Mouse (Mus musculus) hematopoietic multipotent progenitor cell, adult 10-12 weeks (in vitro differentiated cells): Measurements from ENCODE around the gene Pf4. TPM values are rescaled to one million over a fixed set of nuclear protein-coding genes. Genes with fewer than 3 reads are reported as not detected.

Source experiments
- polyA plus RNA-seq: library from polyadenylated mRNA; stranded (reverse); fragments of >175 nt; gene quantifications from 2 replicates; pipeline ENCODE4 v1.2.3, GENCODE M21; 2012; ENCODE audit warnings: low replicate concordance

The Pf4 gene
- 2.0 and 2.3 TPM in 2 replicates for polyA plus RNA-seq

GRCm38 (mm10) chr5:90771880-90772653 lies at the start of gene Pf4:
Gene Pf4, plus strand, starts transcription at chr5:90772435.

DNA sequence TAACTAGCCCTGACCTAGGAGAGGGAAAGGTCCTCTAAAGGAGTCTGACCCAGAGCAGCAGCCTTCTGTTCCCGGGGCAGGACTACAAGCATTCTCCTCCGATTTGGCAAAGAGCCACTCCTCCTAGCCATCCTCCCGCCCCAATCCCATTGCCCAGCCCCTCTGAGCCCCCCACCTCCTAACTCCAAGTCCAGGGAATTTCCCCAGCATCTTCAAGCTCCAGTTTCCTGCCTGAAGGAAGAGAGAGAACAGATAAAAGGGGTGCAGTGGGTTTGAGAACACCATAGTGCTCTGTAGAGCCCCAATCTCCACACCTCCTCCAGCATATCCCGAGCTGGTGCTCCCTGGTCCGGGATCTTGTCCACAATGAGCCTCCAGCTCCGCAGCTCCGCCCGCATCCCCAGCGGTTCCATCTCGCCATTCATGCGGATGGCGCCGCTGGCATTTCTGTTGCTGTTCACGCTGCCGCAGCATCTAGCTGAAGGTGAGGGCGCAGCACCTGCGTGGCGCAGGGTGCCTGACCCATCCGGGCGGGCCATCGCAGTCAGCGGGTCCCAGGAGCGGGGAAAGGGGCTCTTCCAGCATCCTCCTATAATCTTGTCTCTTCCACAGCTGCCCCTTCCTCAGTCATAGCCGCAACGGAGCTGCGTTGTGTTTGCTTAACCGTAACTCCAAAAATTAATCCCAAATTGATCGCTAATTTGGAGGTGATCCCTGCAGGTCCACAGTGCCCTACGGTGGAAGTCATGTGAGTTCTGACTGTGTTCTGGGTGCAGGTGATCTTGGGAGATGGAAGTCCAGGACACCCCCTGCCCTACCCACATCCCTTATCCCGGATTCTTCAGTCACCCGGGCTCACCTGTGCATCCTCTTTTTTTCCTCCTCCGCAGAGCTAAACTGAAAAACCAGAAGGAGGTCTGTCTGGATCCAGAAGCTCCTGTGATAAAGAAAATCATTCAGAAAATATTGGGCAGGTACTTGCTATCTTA lies 12.9 kb upstream of the Pf4 start, which contains the start of gene Cxcl5:
Gene Cxcl5 (plus strand): TSS at position 284 of the 989 bp plus-strand sequence.

GRCm38 (mm10) chr5:90768218-90768617 lies 4.0 kb upstream of the Pf4 start, which contains the start of gene Ppbp:
Gene Ppbp, plus strand, starts transcription at chr5:90768518.

GRCm38 (mm10) chr5:90785659-90786588 lies 13.7 kb downstream of the Pf4 start, which contains the start of gene Cxcl3:
Gene Cxcl3, plus strand, starts transcription at chr5:90786103.

DNA sequence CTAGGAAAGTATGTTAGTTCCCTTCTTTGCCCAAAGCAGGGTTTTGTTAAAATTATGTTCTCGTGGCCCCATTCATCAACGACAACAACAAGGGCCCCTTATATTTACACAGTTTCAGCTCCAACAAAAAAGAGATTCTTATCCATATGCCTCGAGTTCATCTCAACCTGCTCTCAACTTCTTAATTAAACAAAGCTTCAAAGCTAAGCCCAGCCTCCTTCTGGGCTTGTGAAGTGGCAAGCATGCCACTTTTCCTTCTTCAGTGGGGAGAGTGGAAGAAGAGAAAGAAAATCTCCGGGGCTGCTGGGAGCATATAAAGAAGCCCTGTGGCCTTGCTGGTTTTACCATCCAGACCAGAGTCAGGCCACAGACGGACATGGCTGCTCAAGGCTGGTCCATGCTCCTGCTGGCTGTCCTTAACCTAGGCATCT lies 22.0 kb downstream of the Pf4 start, which contains the start of gene Cxcl15:
Gene Cxcl15 (plus strand): TSS at position 340 of the 431 bp plus-strand sequence.

Other genes starting within 250 kb of the Pf4 start
- gene 5830473C10Rik, start 211.3 kb upstream of the Pf4 start, polyA plus RNA-seq: not detected in 2 replicates
- gene Rassf6, start 131.8 kb upstream of the Pf4 start, polyA plus RNA-seq: 0.33 and 0.45 TPM in 2 replicates
- gene Cxcl5, start 13.1 kb upstream of the Pf4 start, polyA plus RNA-seq: not detected in 2 replicates
- gene Ppbp, start 3.9 kb upstream of the Pf4 start, polyA plus RNA-seq: 0.34 and 0.65 TPM in 2 replicates
- gene Cxcl3, start 13.7 kb downstream of the Pf4 start, polyA plus RNA-seq: 0.24 TPM in 1 of 2 replicates, not detected in the other
- not detected in 2 replicates for gene Cxcl15, start 22.1 kb downstream of the Pf4 start, polyA plus RNA-seq
- gene Cxcl1, start 118.8 kb downstream of the Pf4 start, polyA plus RNA-seq: not detected in 2 replicates
- 0.55 and 1.3 TPM in 2 replicates for gene Cxcl2, start 131.4 kb downstream of the Pf4 start, polyA plus RNA-seq
- 5.9 and 7.0 TPM in 2 replicates for gene Mthfd2l, start 158.7 kb downstream of the Pf4 start, polyA plus RNA-seq